Mouse (Mus musculus): ENCODE data around the gene Fam83f. TPM values are rescaled to one million over a fixed set of nuclear protein-coding genes. Genes with fewer than 3 reads are reported as not detected.

Fam83f gene
- polyA plus RNA-seq, 2 experiments, result 0.81 to 1.2 TPM

- TF ChIP-seq EP300 (IDR thresholded peaks at IDR 0.05; ENCODE audit: low read depth) (no peak), CTCF (IDR thresholded peaks at IDR 0.05; ENCODE audit: low read depth) (no peak)
- H3K4me2 ChIP-seq (ENCODE audit: low read depth), result no peak overlapping the region
- H3K9me3 ChIP-seq (ENCODE audit: control insufficient read depth, low read length), result no peaks in the 10 kb centered on the region
- 72% methylated on average over 5 of the region's 5 CpGs for WGBS (ENCODE audit: insufficient replicate concordance)
- H3K27me3 ChIP-seq (ENCODE audit: control insufficient read depth, insufficient read depth, low read length), result no peaks in the 10 kb centered on the region
- DNase-seq (ENCODE audit: low read depth in 3 of 3, low spot score in 3 of 3), result no peak
- no peaks in the 10 kb centered on the region for H3K36me3 ChIP-seq (replicated peaks; ENCODE audit: control insufficient read depth, insufficient read depth, low read depth)
- no peak overlapping the region for H3K4me3 ChIP-seq (ENCODE audit: insufficient read depth in 1 of 2, low read depth in 2 of 2, low read length in 2 of 2)
- H3K27ac ChIP-seq, result no peak overlapping the region
- ATAC-seq (ENCODE audit: insufficient read depth), result no peak
- H3K4me1 ChIP-seq (replicated peaks; ENCODE audit: control insufficient read depth in 2 of 2, insufficient read depth in 2 of 2, low read length in 1 of 2), result peaks cover 0 to 6% of the 10 kb centered on the region in 2 experiments; a peak in 2 of 4 replicates
- H3K9ac ChIP-seq (replicated peaks), result no peak overlapping the region
Observed at GRCm38 (mm10) chr15:80720249-80720648, 48.6 kb downstream of the Fam83f start.

- Histone ChIP-seq H3K4me2 (ENCODE audit: low read depth) (no peak overlapping the region), H3K9me3 (ENCODE audit: control insufficient read depth, low read length) (no peaks in the 10 kb centered on the region), H3K27ac (no peak overlapping the region), H3K36me3 (replicated peaks; ENCODE audit: control insufficient read depth, insufficient read depth, low read depth) (no peaks in the 10 kb centered on the region), H3K4me3 (ENCODE audit: insufficient read depth in 1 of 2, low read depth in 2 of 2, low read length in 2 of 2) (no peak overlapping the region), H3K9ac (replicated peaks) (no peak overlapping the region), H3K4me1 (replicated peaks; ENCODE audit: control insufficient read depth in 2 of 2, insufficient read depth in 2 of 2, low read length in 1 of 2) (peaks cover 0 to 6% of the 10 kb centered on the region in 2 experiments; a peak in 2 of 4 replicates), H3K27me3 (ENCODE audit: control insufficient read depth, insufficient read depth, low read length) (no peaks in the 10 kb centered on the region)
- no peak for ATAC-seq (ENCODE audit: insufficient read depth)
- no peak for TF ChIP-seq EP300 (IDR thresholded peaks at IDR 0.05; ENCODE audit: low read depth)
- TF ChIP-seq CTCF (IDR thresholded peaks at IDR 0.05; ENCODE audit: low read depth), result no peak
- no peak for DNase-seq (ENCODE audit: low read depth in 3 of 3, low spot score in 3 of 3)
- 63% methylated on average over 6 of the region's 6 CpGs for WGBS (ENCODE audit: insufficient replicate concordance)
Observed at GRCm38 (mm10) chr15:80721861-80722260, 50.2 kb downstream of the Fam83f start.

GRCm38 (mm10) chr15:80722366-80722765, 50.7 kb downstream of the Fam83f start:
- 45% methylated on average over 3 of the region's 3 CpGs for WGBS (ENCODE audit: insufficient replicate concordance)

GRCm38 (mm10) chr15:80729477-80729876, 57.8 kb downstream of the Fam83f start:
- ATAC-seq (ENCODE audit: insufficient read depth), result no peak
- H3K27me3 ChIP-seq (ENCODE audit: control insufficient read depth, insufficient read depth, low read length), result no peaks in the 10 kb centered on the region
- H3K27ac ChIP-seq, result no peak overlapping the region
- no peak overlapping the region for H3K9ac ChIP-seq (replicated peaks)
- no peaks in the 10 kb centered on the region for H3K4me1 ChIP-seq (replicated peaks; ENCODE audit: control insufficient read depth in 2 of 2, insufficient read depth in 2 of 2, low read length in 1 of 2)
- TF ChIP-seq EP300 (IDR thresholded peaks at IDR 0.05; ENCODE audit: low read depth) (no peak), CTCF (IDR thresholded peaks at IDR 0.05; ENCODE audit: low read depth) (no peak)
- no peak overlapping the region for H3K4me2 ChIP-seq (ENCODE audit: low read depth)
- no peak for DNase-seq (ENCODE audit: low read depth in 3 of 3, low spot score in 3 of 3)
- no peaks in the 10 kb centered on the region for H3K9me3 ChIP-seq (ENCODE audit: control insufficient read depth, low read length)
- H3K4me3 ChIP-seq (ENCODE audit: insufficient read depth in 1 of 2, low read depth in 2 of 2, low read length in 2 of 2), result no peak overlapping the region
- WGBS (ENCODE audit: insufficient replicate concordance), result 44% methylated on average over 2 of the region's 2 CpGs
- H3K36me3 ChIP-seq (replicated peaks; ENCODE audit: control insufficient read depth, insufficient read depth, low read depth), result no peaks in the 10 kb centered on the region

More at GRCm38 (mm10) chr15:80722366-80722765, 50.7 kb downstream of the Fam83f start:
- Histone ChIP-seq H3K27me3 (ENCODE audit: control insufficient read depth, insufficient read depth, low read length) (no peaks in the 10 kb centered on the region), H3K4me3 (ENCODE audit: insufficient read depth in 1 of 2, low read depth in 2 of 2, low read length in 2 of 2) (no peak overlapping the region), H3K36me3 (replicated peaks; ENCODE audit: control insufficient read depth, insufficient read depth, low read depth) (no peaks in the 10 kb centered on the region), H3K4me2 (ENCODE audit: low read depth) (no peak overlapping the region), H3K9ac (replicated peaks) (no peak overlapping the region), H3K4me1 (replicated peaks; ENCODE audit: control insufficient read depth in 2 of 2, insufficient read depth in 2 of 2, low read length in 1 of 2) (peaks cover 0 to 6% of the 10 kb centered on the region in 2 experiments; a peak in 2 of 4 replicates), H3K9me3 (ENCODE audit: control insufficient read depth, low read length) (no peaks in the 10 kb centered on the region), H3K27ac (no peak overlapping the region)
- no peak for DNase-seq (ENCODE audit: low read depth in 3 of 3, low spot score in 3 of 3)
- no peak for TF ChIP-seq EP300 (IDR thresholded peaks at IDR 0.05; ENCODE audit: low read depth)
- ATAC-seq (ENCODE audit: insufficient read depth), result no peak

GRCm38 (mm10) chr15:80731043-80731442, 59.4 kb downstream of the Fam83f start:
- H3K4me1 ChIP-seq (replicated peaks; ENCODE audit: control insufficient read depth in 2 of 2, insufficient read depth in 2 of 2, low read length in 1 of 2), result no peaks in the 10 kb centered on the region
- H3K9me3 ChIP-seq (ENCODE audit: control insufficient read depth, low read length), result no peaks in the 10 kb centered on the region
- no peak overlapping the region for H3K27ac ChIP-seq
- no peak overlapping the region for H3K4me2 ChIP-seq (ENCODE audit: low read depth)
- TF ChIP-seq CTCF (IDR thresholded peaks at IDR 0.05; ENCODE audit: low read depth) (no peak), EP300 (IDR thresholded peaks at IDR 0.05; ENCODE audit: low read depth) (no peak)
- DNase-seq (ENCODE audit: low read depth in 3 of 3, low spot score in 3 of 3) (no peak), ATAC-seq (ENCODE audit: insufficient read depth) (no peak)
- H3K27me3 ChIP-seq (ENCODE audit: control insufficient read depth, insufficient read depth, low read length), result no peaks in the 10 kb centered on the region
- H3K36me3 ChIP-seq (replicated peaks; ENCODE audit: control insufficient read depth, insufficient read depth, low read depth), result no peaks in the 10 kb centered on the region
- 83% methylated on average over 1 of the region's 1 CpGs for WGBS (ENCODE audit: insufficient replicate concordance)
- H3K4me3 ChIP-seq (ENCODE audit: insufficient read depth in 1 of 2, low read depth in 2 of 2, low read length in 2 of 2), result no peak overlapping the region
- no peak overlapping the region for H3K9ac ChIP-seq (replicated peaks)
